In the genomic region with DNA sequence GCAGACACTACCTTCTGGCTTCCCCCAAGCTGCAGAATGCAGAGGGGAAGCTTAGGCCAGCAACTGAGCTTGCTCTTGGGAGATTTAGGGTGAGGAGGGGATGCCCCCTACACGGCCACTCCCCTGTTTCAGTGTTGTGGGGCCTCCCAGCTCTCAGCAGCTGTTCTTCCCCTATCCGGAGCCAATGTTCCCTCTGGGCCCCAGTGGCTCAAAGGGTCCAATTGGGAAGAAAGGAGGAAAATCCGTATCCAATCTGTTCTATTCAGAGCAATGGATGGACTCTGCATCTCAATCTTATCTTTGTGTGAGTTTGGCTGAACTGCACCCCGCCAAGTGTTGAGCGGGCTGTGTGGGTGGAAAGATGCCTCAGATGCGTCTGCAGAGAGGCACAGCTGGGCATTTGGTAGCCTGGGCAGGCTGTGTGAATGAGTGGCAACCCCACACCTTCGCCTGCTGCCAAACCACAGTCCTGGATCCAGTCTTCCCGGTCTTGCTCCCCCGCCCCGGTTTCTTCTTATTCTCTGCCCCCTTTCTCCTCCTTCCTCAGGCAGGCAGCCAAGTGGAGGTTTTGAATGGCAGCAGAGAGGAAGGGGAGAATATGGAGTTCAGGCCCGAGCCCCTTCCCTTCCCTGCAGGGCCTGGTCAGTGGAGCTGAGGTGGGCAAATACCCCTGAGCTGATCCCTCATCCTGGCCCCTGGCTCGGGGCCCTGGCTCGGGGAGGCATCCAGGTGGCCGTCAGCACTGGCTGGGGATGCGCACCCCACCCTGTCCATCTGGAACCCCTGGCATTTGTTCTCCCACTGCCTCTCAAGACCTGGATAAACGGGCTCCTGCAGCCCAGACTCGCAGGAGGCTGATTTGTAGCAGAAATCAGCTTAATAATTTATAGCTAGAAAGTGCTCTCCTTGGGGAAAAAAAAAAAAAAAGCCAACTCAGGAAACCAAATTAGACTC, we compare ENCODE assay signal across 8 mouse cellular contexts.
A peak's percentile ranks its signal among the peaks of the same experiment; 100 is the strongest.
DNase-seq lines count a peak whose midpoint lies in the region; ATAC-seq and TF ChIP-seq lines count a peak whose summit lies in the region.

No protein-coding gene starts in this region.

- 33% methylated on average over 17 of the region's 17 CpGs for WGBS in kidney, postnatal 0 days
- 34% methylated on average over 17 of the region's 17 CpGs for WGBS in forebrain, embryonic 12.5 days
- WGBS in limb, embryonic 13.5 days = 42% methylated on average over 17 of the region's 17 CpGs

- ATAC-seq in kidney, postnatal 0 days (replicated peaks; ENCODE audit: low FRiP score, low read depth) = no peak
- ATAC-seq in cerebellum, adult (ENCODE audit: insufficient number of reproducible peaks, low FRiP score, low TSS enrichment) = 0 out of 2 replicates have a peak, but pooled peaks have one; percentile 33
- ATAC-seq in forebrain, embryonic 12.5 days (ENCODE audit: low FRiP score) = peak; percentile 54
- ATAC-seq in limb, embryonic 13.5 days (ENCODE audit: low FRiP score, low read depth) = peak; percentile 69
- no peak for ATAC-seq in CD4-positive, CD25-positive, alpha-beta regulatory T cell, adult 4 months

- TF ChIP-seq CTCF in kidney, postnatal 0 days (IDR thresholded peaks at IDR 0.05; ENCODE audit: low read depth) = no peak

- H3K36me3 ChIP-seq in kidney, postnatal 0 days (ENCODE audit: insufficient read depth, low read length) = no peaks in the 10 kb centered on the region
- no peaks in the 10 kb centered on the region; the same call in 1 of the 2 replicates for H3K36me3 ChIP-seq in forebrain, embryonic 12.5 days (replicated peaks)
- no peaks in the 10 kb centered on the region for H3K36me3 ChIP-seq in limb, embryonic 13.5 days

- no peak for DNase-seq in kidney, postnatal 0 days (ENCODE audit: low spot score)
- no peak for DNase-seq in kidney, adult 9 months
- DNase-seq in testis, postnatal 10 days (ENCODE audit: low spot score) = peak; percentile 69
- no peak for DNase-seq in urinary bladder, adult 18-20 months (ENCODE audit: low spot score in 2 of 2)

- peaks cover 14% of the 10 kb centered on the region for H3K4me1 ChIP-seq in kidney, postnatal 0 days (replicated peaks; ENCODE audit: insufficient read depth, low read length)
- peaks cover 73% of the 10 kb centered on the region for H3K4me1 ChIP-seq in forebrain, embryonic 12.5 days
- H3K4me1 ChIP-seq in limb, embryonic 13.5 days = peaks cover 18% of the 10 kb centered on the region

- H3K9ac ChIP-seq in kidney, postnatal 0 days (ENCODE audit: low read depth, low read length) = 0 out of 2 replicates have a peak overlapping the region, but pooled peaks have one; percentile 8
- H3K9ac ChIP-seq in forebrain, embryonic 12.5 days = peak overlapping the region; percentile 47
- H3K9ac ChIP-seq in limb, embryonic 13.5 days = no peak overlapping the region

- no peak overlapping the region for H3K27ac ChIP-seq in kidney, postnatal 0 days
- H3K27ac ChIP-seq in forebrain, embryonic 12.5 days = peak overlapping the region; percentile 87
- H3K27ac ChIP-seq in limb, embryonic 13.5 days = no peak overlapping the region

- H3K4me2 ChIP-seq in kidney, postnatal 0 days (ENCODE audit: low read length) = peak overlapping the region; percentile 18; the same call in 1 of the 2 replicates
- peak overlapping the region; percentile 19 for H3K4me2 ChIP-seq in forebrain, embryonic 12.5 days
- H3K4me2 ChIP-seq in limb, embryonic 13.5 days (replicated peaks) = 0 out of 2 replicates have a peak overlapping the region, but pooled peaks have one; percentile 21

- H3K4me3 ChIP-seq in kidney, postnatal 0 days (replicated peaks; ENCODE audit: low read depth, low read length) = no peak overlapping the region
- no peak overlapping the region for H3K4me3 ChIP-seq in forebrain, embryonic 12.5 days (replicated peaks)
- no peak overlapping the region for H3K4me3 ChIP-seq in limb, embryonic 13.5 days

- no peaks in the 10 kb centered on the region for H3K27me3 ChIP-seq in kidney, postnatal 0 days (ENCODE audit: insufficient read depth, low read length)
- no peaks in the 10 kb centered on the region for H3K27me3 ChIP-seq in forebrain, embryonic 12.5 days
- H3K27me3 ChIP-seq in limb, embryonic 13.5 days = no peaks in the 10 kb centered on the region

- H3K9me3 ChIP-seq in kidney, postnatal 0 days (replicated peaks; ENCODE audit: low read length) = no peaks in the 10 kb centered on the region
- no peaks in the 10 kb centered on the region for H3K9me3 ChIP-seq in forebrain, embryonic 12.5 days
- no peaks in the 10 kb centered on the region for H3K9me3 ChIP-seq in limb, embryonic 13.5 days

Comparison
In these comparisons a context has a peak if more than half of its experiments do, and no peak if none do; other contexts are left out.
1. ATAC-seq: peak in cerebellum, adult (single experiment), forebrain, embryonic 12.5 days (single experiment) and limb, embryonic 13.5 days (single experiment); none in kidney, postnatal 0 days (single experiment) and CD4-positive, CD25-positive, alpha-beta regulatory T cell, adult 4 months (single experiment).
2. Peak in every context shown above with its lines, with median percentiles within 50 percentile points of each other: H3K4me2 ChIP-seq.